Mouse (Mus musculus) gastrocnemius, postnatal 25 days (tissue): ENCODE measurements around the gene Fbln5. TPM values are rescaled to one million over a fixed set of nuclear protein-coding genes. Genes with fewer than 3 reads are reported as not detected.

ENCODE experiments used
- DNase-seq: peaks from one replicate; pipeline ENCODE4 v3.0.0; 2022
- total RNA-seq, 2 experiments: library from RNA; stranded (reverse); gene quantifications; 1 replicate in 1 of 2; 2 replicates in 1 of 2; pipeline ENCODE4 v1.2.3; 2021

Fbln5 gene
- total RNA-seq, 2 experiments from 2014 or later: 17.7 to 18.9 TPM

GRCm38 (mm10) chr12:101810515-101810914 is 8.3 kb downstream of the Fbln5 start:
- peak; percentile 62 for DNase-seq

GRCm38 (mm10) chr12:101807400-101807799 is 11.5 kb downstream of the Fbln5 start:
- peak; percentile 31 for DNase-seq

- no peak for DNase-seq
These were observed 16.4 kb downstream of the Fbln5 start for GRCm38 (mm10) chr12:101802445-101802844.

GRCm38 (mm10) chr12:101801744-101802143 is 17.1 kb downstream of the Fbln5 start:
- no peak for DNase-seq

- no peak for DNase-seq
These were observed 17.8 kb downstream of the Fbln5 start for GRCm38 (mm10) chr12:101801051-101801450.

- no peak for DNase-seq
These were observed 20.5 kb downstream of the Fbln5 start for GRCm38 (mm10) chr12:101798189-101798922.

GRCm38 (mm10) chr12:101794458-101794857 is 24.4 kb downstream of the Fbln5 start:
- DNase-seq: peak; percentile 56

GRCm38 (mm10) chr12:101793221-101793621 is 25.6 kb downstream of the Fbln5 start:
- DNase-seq: no peak

GRCm38 (mm10) chr12:101792684-101793083 is 26.2 kb downstream of the Fbln5 start:
- no peak for DNase-seq

- DNase-seq: no peak
These were observed 29.1 kb downstream of the Fbln5 start for GRCm38 (mm10) chr12:101789767-101790166.

GRCm38 (mm10) chr12:101789250-101789649 is 29.6 kb downstream of the Fbln5 start:
- no peak for DNase-seq

- no peak for DNase-seq
These were observed 36.1 kb downstream of the Fbln5 start for GRCm38 (mm10) chr12:101782787-101783186.

- no peak for DNase-seq
These were observed 37.9 kb downstream of the Fbln5 start for GRCm38 (mm10) chr12:101780915-101781314.

GRCm38 (mm10) chr12:101777613-101778325 is 41.1 kb downstream of the Fbln5 start:
- DNase-seq: peak; percentile 64

GRCm38 (mm10) chr12:101776383-101776782 is 42.5 kb downstream of the Fbln5 start:
- DNase-seq: no peak

- DNase-seq: no peak
These were observed 44.7 kb downstream of the Fbln5 start for GRCm38 (mm10) chr12:101774116-101774515.

- no peak for DNase-seq
These were observed 45.9 kb downstream of the Fbln5 start for GRCm38 (mm10) chr12:101772962-101773361.

GRCm38 (mm10) chr12:101770283-101771015 is 48.4 kb downstream of the Fbln5 start:
- DNase-seq: no peak

GRCm38 (mm10) chr12:101767306-101768053 is 51.4 kb downstream of the Fbln5 start:
- DNase-seq: peak; percentile 13

GRCm38 (mm10) chr12:101766228-101766852 is 52.5 kb downstream of the Fbln5 start:
- DNase-seq: no peak

GRCm38 (mm10) chr12:101764870-101765269 is 54.0 kb downstream of the Fbln5 start:
- no peak for DNase-seq

- DNase-seq: peak; percentile 25
These were observed 55.8 kb downstream of the Fbln5 start for GRCm38 (mm10) chr12:101763065-101763464.
